Mouse (Mus musculus) frontal cortex, adult (tissue): ENCODE results near the gene Lrrc10.
A peak's percentile ranks its signal among the peaks of the same experiment; 100 is the strongest.
"Not testable (repeated sequence)": the region's sequence is repeated elsewhere in the genome, so short reads cannot be mapped to it uniquely, and the experiment has no call there.

ENCODE experiments used
- ATAC-seq: cut with Nextera tagmentation; 2 replicates; pipeline ENCODE4 v1.9.2; 2017; ENCODE audit warnings: mild to moderate bottlenecking, moderate library complexity, mixed read lengths; ENCODE audit not compliant: low TSS enrichment

The Lrrc10 gene

GRCm38 (mm10) chr10:117043497-117044166, 1.5 kb upstream of the Lrrc10 start:
- ATAC-seq, result not testable (repeated sequence)

DNA sequence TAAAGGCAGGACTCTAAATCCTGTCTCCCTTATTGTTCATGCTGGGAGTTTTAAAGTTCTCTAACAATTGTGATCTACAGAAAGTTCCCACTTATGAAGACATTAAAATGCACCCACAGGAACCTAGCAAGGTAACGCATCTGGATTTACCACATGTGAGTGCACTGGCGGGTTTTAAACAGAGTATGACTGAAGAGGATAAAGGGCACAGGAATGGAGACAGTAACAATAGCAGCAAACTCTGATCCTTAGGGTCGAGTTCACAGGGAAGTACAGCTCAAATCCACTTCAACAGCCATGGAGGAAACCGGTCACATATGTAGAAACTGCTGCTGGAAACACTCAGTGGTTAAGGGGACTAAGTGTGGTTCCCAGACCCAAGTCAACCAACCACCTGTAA, 4.1 kb downstream of the Lrrc10 start:
- ATAC-seq, result no peak

- ATAC-seq, result no peak
These were observed 4.9 kb downstream of the Lrrc10 start for GRCm38 (mm10) chr10:117049961-117050597.

GRCm38 (mm10) chr10:117055668-117056067, 10.5 kb downstream of the Lrrc10 start:
- ATAC-seq, result no peak

DNA sequence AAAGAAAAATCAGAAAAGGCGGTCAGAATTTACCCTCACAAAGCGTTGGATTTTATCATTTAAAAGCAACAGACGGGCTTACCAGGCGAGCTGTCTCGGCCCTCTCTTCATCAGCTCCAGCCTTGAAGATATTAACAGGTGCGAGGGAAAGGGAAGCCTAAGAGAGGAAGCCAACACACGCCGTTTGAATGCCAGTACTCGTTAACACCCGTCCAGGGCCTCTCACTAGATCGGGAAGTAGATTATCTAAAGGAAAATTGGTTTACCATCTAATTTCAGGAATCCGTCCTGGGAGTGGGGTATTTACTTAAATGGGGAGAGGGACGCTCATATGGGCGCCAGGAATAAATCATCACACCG, 17.7 kb downstream of the Lrrc10 start:
- no peak for ATAC-seq

- ATAC-seq, result peak; percentile 97
These were observed 18.3 kb downstream of the Lrrc10 start, which contains the start of gene Cct2 for GRCm38 (mm10) chr10:117063254-117064021. Cct2 (minus strand) TSS chr10:117063814.

DNA sequence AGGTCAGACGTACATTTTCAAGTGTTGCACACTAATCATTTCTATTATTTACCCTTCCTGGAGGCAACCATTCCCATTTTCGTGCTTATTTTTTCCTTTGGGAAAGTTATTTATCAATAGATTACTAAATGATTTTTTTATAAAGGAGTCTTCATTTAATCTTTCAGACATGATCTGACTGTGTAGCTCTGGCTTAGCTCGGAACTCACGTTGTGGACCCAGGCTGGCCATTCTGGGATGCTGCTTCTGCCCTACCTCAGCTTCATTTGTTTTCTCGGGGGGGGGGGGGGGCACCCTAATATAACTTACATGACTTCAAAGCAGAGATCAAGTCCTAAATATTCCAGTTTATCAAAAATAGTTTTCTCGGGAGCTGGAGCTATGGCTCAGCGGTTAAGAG, 18.9 kb downstream of the Lrrc10 start:
- ATAC-seq, result no peak

GRCm38 (mm10) chr10:117069109-117069508, 24.0 kb downstream of the Lrrc10 start:
- ATAC-seq, result no peak

DNA sequence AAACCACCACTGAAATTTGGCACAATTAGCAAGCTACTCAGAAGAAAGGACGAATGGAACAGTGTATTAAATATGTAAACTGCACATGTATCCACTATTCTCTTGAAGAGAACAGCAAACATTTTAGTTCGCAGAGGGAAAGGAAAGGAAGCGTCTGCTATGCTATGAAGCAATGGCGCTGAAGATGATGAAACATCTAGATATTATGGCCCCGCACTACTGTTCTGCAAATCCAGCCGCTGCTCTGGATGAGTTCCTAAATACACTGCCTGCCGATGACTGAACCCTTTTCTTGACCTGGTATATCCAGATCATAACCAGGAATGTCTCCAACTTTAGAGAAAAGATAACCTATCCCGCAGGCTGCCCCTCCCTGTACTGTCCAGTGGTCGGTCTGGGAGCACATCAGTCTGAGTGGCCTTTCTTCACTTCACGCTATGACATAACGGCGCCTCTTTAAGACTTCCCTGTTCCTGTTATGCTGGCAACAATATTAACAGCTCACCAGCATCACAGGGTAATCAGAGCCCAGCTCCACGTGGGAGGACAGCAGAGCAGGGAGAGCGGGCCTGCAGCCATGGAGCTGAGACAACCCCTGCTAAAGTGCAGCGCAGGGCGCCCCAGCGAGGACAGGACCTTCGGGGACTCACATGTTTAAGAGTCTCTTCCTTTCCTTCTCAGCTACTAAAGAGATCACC, 27.2 kb downstream of the Lrrc10 start:
- ATAC-seq, result no peak

DNA sequence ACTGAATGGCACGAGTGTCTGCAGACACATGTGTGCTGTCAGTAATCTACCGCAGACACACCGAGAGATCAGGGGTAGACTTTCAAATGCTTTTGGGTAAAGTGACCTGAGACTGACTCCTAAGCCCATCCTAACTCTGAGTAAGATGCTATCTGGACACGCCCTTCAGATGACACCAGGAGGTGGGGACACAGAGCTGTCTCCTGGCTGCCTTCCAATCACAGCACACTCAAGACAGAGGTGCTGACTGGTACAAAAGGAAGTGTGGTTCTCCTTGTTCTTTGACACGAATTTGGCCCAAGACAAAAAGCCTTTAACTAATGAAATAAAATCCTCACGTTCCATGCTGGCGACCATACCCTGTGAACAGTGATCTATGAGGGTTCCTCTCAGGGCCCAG, 28.0 kb downstream of the Lrrc10 start:
- ATAC-seq, result no peak

DNA sequence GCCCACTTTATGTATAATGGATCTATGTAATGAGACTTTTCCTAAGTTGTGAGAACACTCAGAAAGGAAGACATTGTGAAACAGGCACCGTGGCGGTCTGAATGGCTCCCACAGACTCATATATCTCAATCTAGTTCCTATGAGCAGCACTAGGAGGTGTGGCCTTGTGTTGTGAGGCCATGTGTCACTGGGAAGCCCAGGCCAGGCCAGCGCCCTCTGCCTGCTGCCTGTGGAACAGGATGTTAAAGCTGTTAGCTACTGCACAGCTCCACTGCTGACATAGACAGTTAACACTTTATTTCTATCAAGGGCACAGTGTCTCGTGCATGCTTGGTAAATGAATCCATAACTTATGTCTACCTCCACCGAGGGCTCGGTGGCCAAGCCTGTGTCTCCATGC, 33.1 kb downstream of the Lrrc10 start:
- peak; percentile 38; the same call in 1 of the 2 replicates for ATAC-seq

DNA sequence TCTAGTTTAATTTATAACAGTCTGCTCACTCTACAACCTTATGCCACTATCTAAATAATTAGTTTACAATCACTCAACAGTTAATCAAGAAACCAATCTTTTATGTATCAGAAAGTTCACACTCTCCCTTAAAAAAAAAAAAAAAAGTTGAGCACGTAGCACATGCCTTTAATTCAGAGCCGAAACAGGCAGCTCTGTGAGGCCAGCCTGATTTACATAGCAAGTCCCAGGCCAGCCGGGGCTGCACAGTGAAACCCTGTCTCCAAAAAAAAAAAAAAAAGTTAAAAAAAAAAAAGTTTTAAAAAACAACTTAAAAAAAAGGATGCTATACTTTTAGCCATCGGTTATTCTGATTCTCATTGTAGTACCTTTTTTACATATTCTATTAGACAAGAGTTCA, 36.2 kb downstream of the Lrrc10 start:
- ATAC-seq, result no peak

- no peak for ATAC-seq
These were observed 36.8 kb downstream of the Lrrc10 start for GRCm38 (mm10) chr10:117081914-117082359.

DNA sequence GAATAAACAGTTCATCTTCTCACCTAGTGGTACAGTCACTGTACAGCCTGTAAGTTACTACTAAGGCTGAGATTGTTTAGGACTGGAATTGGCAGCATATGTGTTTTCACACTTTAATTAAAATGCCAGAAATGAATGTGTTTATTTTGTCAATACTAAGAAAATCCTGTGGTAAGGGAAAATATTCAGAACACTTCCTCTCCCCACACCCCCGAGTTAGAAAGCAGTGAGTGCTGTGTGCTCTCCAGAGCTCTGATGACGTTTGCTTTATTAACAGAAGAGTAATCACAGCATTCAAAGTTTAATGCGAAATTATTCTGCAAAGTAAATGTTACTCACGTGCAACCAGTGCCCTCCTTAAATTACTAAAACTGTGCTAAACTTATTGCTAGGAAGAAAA, 44.5 kb downstream of the Lrrc10 start:
- no peak for ATAC-seq

DNA sequence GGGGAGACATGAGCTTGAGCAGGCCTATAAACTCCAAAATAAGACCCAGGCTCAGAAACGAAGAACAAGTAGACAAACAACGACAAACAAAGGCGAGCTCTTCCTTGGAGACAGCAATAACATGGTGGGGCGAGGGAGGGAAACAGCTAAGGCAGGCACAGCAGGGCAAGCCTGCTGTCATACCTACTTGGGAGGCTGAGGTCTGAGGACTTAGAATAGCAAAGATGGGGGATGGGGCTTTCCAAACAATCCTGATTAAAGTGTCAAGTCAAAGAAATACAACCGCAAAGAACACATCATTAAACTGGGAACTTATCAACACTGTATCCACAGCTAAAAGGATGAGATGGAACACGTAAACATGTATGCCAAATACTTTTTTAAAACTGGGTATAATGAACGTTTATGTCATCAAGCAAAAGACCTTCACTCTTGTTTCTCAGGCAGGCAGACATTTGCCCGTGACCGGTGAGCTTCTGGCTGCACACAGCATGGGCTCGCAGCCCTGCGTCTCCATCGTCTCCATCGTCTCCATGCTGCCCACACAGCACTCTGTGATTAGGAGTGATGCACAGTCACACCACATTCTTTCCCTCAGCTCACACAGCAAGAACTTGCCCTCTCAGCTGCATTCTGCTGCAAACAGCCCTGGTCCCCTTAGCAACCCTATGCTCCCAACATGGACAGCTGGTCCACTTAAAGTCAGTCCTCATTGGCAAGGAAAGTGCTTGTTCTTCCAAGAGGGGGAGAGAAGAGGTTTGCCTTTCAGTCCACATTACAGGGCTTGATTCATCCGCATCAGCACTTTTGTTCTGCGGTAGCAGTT, 49.6 kb downstream of the Lrrc10 start:
- peak; percentile 87 for ATAC-seq

GRCm38 (mm10) chr10:117096096-117096495, 51.0 kb downstream of the Lrrc10 start:
- ATAC-seq, result no peak
